In the genomic region with DNA sequence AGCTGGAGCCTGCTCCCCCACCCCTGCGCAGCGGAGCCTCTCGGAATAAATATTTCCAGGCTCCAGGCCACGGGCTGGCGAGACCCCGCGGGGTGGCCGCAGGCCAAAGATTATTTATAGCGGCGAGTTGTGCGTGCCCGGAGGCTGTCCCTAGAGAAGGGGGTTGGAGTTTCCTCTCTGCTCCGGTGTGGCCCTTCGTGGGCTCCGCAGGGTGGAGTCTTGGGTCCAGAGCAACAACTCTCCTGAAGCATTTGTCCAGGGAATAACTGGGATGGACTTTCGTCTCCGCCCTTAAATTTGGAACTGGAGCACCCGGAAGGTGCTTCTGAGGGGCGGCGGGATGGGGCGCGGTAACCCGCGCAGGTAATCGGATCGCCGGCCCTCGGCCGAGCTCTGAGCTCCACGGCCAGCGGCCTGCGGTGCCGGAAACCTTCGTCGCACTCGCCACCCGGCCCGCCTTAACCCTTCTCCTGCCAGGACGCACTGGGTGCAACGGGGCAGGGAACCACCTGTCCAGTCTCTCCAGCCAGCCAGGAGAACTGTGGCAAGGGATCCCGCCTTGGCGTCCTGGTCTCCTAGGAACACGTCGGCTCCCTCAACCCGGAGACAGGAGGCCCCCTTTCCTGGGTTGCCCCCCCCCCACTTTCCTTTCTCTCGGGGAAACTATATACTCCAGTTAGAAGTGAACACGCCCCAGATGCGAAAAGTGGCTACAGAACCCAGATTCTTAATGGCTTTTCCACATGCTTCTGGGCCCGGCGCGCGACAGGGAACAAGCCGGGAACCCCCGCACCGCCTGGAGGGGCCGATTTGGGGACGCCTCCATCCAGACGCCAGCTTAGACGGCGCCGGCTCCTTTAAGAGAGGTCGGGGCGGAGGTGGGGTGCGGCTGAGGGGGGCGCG, we compare ENCODE assay signal across 8 mouse cellular contexts. TPM values are rescaled to one million over a fixed set of nuclear protein-coding genes. Genes with fewer than 3 reads are reported as not detected.
DNase-seq lines count a peak whose midpoint lies in the region; ATAC-seq and TF ChIP-seq lines count a peak whose summit lies in the region.

No protein-coding gene starts in this region.

- TF ChIP-seq EP300 in liver, postnatal 0 days (IDR thresholded peaks at IDR 0.05; ENCODE audit: low read depth), result no peak
- TF ChIP-seq EP300 in stomach, postnatal 0 days (optimal IDR thresholded peaks at IDR 0.05), result no peak

- in situ Hi-C loops in ES-E14 (cut with MboI; ENCODE audit: low sequenced_read_pairs in 2 of 2, unreplicated experiment in 2 of 2), result loop anchor here (5.0 to 25.0 kb wide), 6 partner anchors 490 to 1523 kb away; partner anchors contain the start of genes Vax2 (in 2 of the 2), Aup1 (in 1 of the 2), Dqx1 (in 1 of the 2) and Emx1 (in 1 of the 2)

- H3K36me3 ChIP-seq in ES-E14 (ENCODE audit: control insufficient read depth, insufficient read depth, low read length, poor library complexity, severe bottlenecking), result no peaks in the 10 kb centered on the region
- no peaks in the 10 kb centered on the region for H3K36me3 ChIP-seq in intestine, embryonic 14.5 days (ENCODE audit: control insufficient read depth, insufficient read depth, low read length)
- no peaks in the 10 kb centered on the region for H3K36me3 ChIP-seq in liver, postnatal 0 days (replicated peaks; ENCODE audit: insufficient read depth, low read length)
- H3K36me3 ChIP-seq in stomach, postnatal 0 days (ENCODE audit: control insufficient read depth, insufficient read depth, low read length), result no peaks in the 10 kb centered on the region

- peak overlapping the region; percentile 32; a peak in 3 of 4 replicates for H3K4me3 ChIP-seq in ES-E14 (ENCODE audit: insufficient read depth in 1 of 2, low read depth in 1 of 2, low read length in 2 of 2, poor library complexity in 1 of 2, severe bottlenecking in 1 of 2)
- peak overlapping the region; percentile 50 for H3K4me3 ChIP-seq in intestine, embryonic 14.5 days (ENCODE audit: low read depth, low read length)
- peak overlapping the region; percentile 22 for H3K4me3 ChIP-seq in liver, postnatal 0 days (ENCODE audit: low read depth, low read length)
- peak overlapping the region; percentile 45 for H3K4me3 ChIP-seq in stomach, postnatal 0 days (ENCODE audit: low read depth, low read length)

- H3K27ac ChIP-seq in ES-E14 (ENCODE audit: insufficient read depth, low read depth, low read length, poor library complexity, severe bottlenecking), result no peak overlapping the region
- H3K27ac ChIP-seq in intestine, embryonic 14.5 days (ENCODE audit: low read depth), result no peak overlapping the region
- no peak overlapping the region for H3K27ac ChIP-seq in liver, postnatal 0 days (ENCODE audit: low read depth)
- peak overlapping the region; percentile 35; the same call in 1 of the 2 replicates for H3K27ac ChIP-seq in stomach, postnatal 0 days (replicated peaks)

- TF ChIP-seq CTCF in liver, postnatal 0 days (IDR thresholded peaks at IDR 0.05; ENCODE audit: low read depth), result no peak
- TF ChIP-seq CTCF in stomach, postnatal 0 days (IDR thresholded peaks at IDR 0.05; ENCODE audit: low read depth), result no peak

- no peaks in the 10 kb centered on the region for H3K9me3 ChIP-seq in ES-E14 (ENCODE audit: control insufficient read depth, insufficient read depth, low read depth, low read length)
- no peaks in the 10 kb centered on the region for H3K9me3 ChIP-seq in intestine, embryonic 14.5 days (ENCODE audit: control insufficient read depth, low read length)
- H3K9me3 ChIP-seq in liver, postnatal 0 days (ENCODE audit: low read length), result no peaks in the 10 kb centered on the region
- no peaks in the 10 kb centered on the region for H3K9me3 ChIP-seq in stomach, postnatal 0 days (ENCODE audit: control insufficient read depth, low read length)

- no peak overlapping the region for H3K9ac ChIP-seq in ES-E14 (ENCODE audit: insufficient read depth, low read depth, low read length, poor library complexity, severe bottlenecking)
- peak overlapping the region; percentile 29 for H3K9ac ChIP-seq in intestine, embryonic 14.5 days (ENCODE audit: low read length)
- H3K9ac ChIP-seq in liver, postnatal 0 days (replicated peaks), result no peak overlapping the region
- H3K9ac ChIP-seq in stomach, postnatal 0 days (ENCODE audit: low read length), result peak overlapping the region; percentile 41; the same call in 1 of the 2 replicates

- under 1% methylated on average over 66 of the region's 66 CpGs for whole genome bisulfite sequencing in intestine, embryonic 14.5 days
- 1% methylated on average over 58 of the region's 66 CpGs for WGBS in liver, postnatal 0 days (ENCODE audit: insufficient replicate concordance)
- 2% methylated on average over 66 of the region's 66 CpGs for WGBS in stomach, postnatal 0 days

- DNase-seq in ES-E14 (ENCODE audit: low read depth, low spot score), result no peak
- DNase-seq in embryo, embryonic 10 days (ENCODE audit: low spot score), result peak; percentile 47
- peak; percentile 57 to 66 for DNase-seq in gastrocnemius, postnatal 4 days (ENCODE audit: low spot score in 2 of 2)
- peak; percentile 73 for DNase-seq in intestine, embryonic 14.5 days (ENCODE audit: low spot score)
- DNase-seq in liver, postnatal 0 days, result peak; percentile 21
- DNase-seq in stomach, postnatal 0 days (ENCODE audit: low spot score), result peak; percentile 38
- no peak for DNase-seq in ovary, postnatal 36 days (ENCODE audit: low spot score)
- no peak for DNase-seq in urinary bladder, postnatal 36 days (ENCODE audit: low spot score in 2 of 2)

- ATAC-seq in intestine, embryonic 14.5 days (replicated peaks; ENCODE audit: low FRiP score, low TSS enrichment, low read depth), result no peak
- ATAC-seq in liver, postnatal 0 days, result no peak
- ATAC-seq in stomach, postnatal 0 days (ENCODE audit: low FRiP score, low TSS enrichment), result no peak

- H3K4me1 ChIP-seq in ES-E14 (ENCODE audit: control insufficient read depth in 2 of 2, insufficient read depth in 2 of 2, low read length in 2 of 2, poor library complexity in 1 of 2), result peaks cover 2 to 15% of the 10 kb centered on the region in 2 experiments; a peak in 2 of 4 replicates
- H3K4me1 ChIP-seq in intestine, embryonic 14.5 days (replicated peaks; ENCODE audit: control insufficient read depth, insufficient read depth, low read length), result peaks cover 53% of the 10 kb centered on the region
- peaks cover 38% of the 10 kb centered on the region for H3K4me1 ChIP-seq in liver, postnatal 0 days (ENCODE audit: insufficient read depth)
- peaks cover 25% of the 10 kb centered on the region for H3K4me1 ChIP-seq in stomach, postnatal 0 days (replicated peaks; ENCODE audit: control insufficient read depth, insufficient read depth)

- H3K4me2 ChIP-seq in intestine, embryonic 14.5 days (ENCODE audit: low read length), result peak overlapping the region; percentile 93
- H3K4me2 ChIP-seq in liver, postnatal 0 days (ENCODE audit: low read depth, low read length), result peak overlapping the region; percentile 53
- peak overlapping the region; percentile 87 for H3K4me2 ChIP-seq in stomach, postnatal 0 days (replicated peaks; ENCODE audit: low read depth)

- peaks cover 83% of the 10 kb centered on the region for H3K27me3 ChIP-seq in intestine, embryonic 14.5 days (replicated peaks; ENCODE audit: control insufficient read depth, insufficient read depth, low read length)
- peaks cover 97% of the 10 kb centered on the region for H3K27me3 ChIP-seq in liver, postnatal 0 days (ENCODE audit: insufficient read depth, low read length)
- peaks cover 11% of the 10 kb centered on the region; the same call in 1 of the 2 replicates for H3K27me3 ChIP-seq in stomach, postnatal 0 days (ENCODE audit: control insufficient read depth, insufficient read depth, low read length)

TF ChIP-seq in ES-E14, 5 proteins besides CTCF, POLR2A, EP300 and RAD21:
- TF ChIP-seq ZNF384 (IDR thresholded peaks at IDR 0.05; ENCODE audit: low read depth, low read length) (no peak), MAFK (IDR thresholded peaks at IDR 0.05; ENCODE audit: insufficient read depth, low read depth, low read length) (no peak), ZC3H11A (IDR thresholded peaks at IDR 0.05; ENCODE audit: borderline replicate concordance, low read depth, low read length) (no peak), HCFC1 (IDR thresholded peaks at IDR 0.05; ENCODE audit: borderline replicate concordance, insufficient read depth, low read length) (no peak), CHD2 (IDR thresholded peaks at IDR 0.05; ENCODE audit: low read depth, low read length) (no peak)

RNA-seq across cellular contexts. Expression of gene Cyp26b1, which starts 8.7 kb away (rescaled TPM):
- total RNA-seq in ES-E14 (2012; rRNA removed), result 0.48 and 0.54 TPM in 2 replicates
- 1 to 10 TPM; 1.8 to 3.6 TPM for total RNA-seq in gastrocnemius, postnatal 4 days (2021)
- 2.1 and 2.7 TPM in 2 replicates for polyA plus RNA-seq in intestine, embryonic 14.5 days (2014; fragmentation: Nextera tagmentation; extraction: Ambion mirVana)
- 0.13 and 0.14 TPM in 2 replicates for polyA plus RNA-seq in liver, postnatal 0 days (2015; fragmentation: Nextera tagmentation; extraction: Ambion mirVana)
- 5.8 and 6.4 TPM in 2 replicates for polyA plus RNA-seq in stomach, postnatal 0 days (2015; fragmentation: Nextera tagmentation; extraction: Ambion mirVana)

Comparison
In these comparisons a context has a peak if more than half of its experiments do, and no peak if none do; other contexts are left out.
1. DNase-seq: peak in embryo, embryonic 10 days (single experiment), gastrocnemius, postnatal 4 days (2 of 2), intestine, embryonic 14.5 days (single experiment), liver, postnatal 0 days (single experiment) and stomach, postnatal 0 days (single experiment); none in ES-E14 (single experiment), ovary, postnatal 36 days (single experiment) and urinary bladder, postnatal 36 days (0 of 2).
2. H3K9ac ChIP-seq: peak in intestine, embryonic 14.5 days (single experiment) and stomach, postnatal 0 days (single experiment); none in ES-E14 (single experiment) and liver, postnatal 0 days (single experiment).
3. Peak in every context shown above with its lines, with median percentiles within 50 percentile points of each other: H3K4me3 ChIP-seq and H3K4me2 ChIP-seq.